Mouse (Mus musculus) gastrocnemius, postnatal 14 days (tissue): ENCODE data around the gene Wdr53. TPM values are rescaled to one million over a fixed set of nuclear protein-coding genes. Genes with fewer than 3 reads are reported as not detected.
"Not testable (repeated sequence)": the region's sequence is repeated elsewhere in the genome, so short reads cannot be mapped to it uniquely, and the experiment has no call there.

Experiments used
- DNase-seq: peaks from one replicate; pipeline ENCODE4 v3.0.0; 2021; ENCODE audit warnings: mixed read lengths
- intact Hi-C: fragments of 180-260 bp; cut with DNase I; formaldehyde crosslinking; loops from one replicate; pipeline ENCODE4 v1.15.1; 2025; ENCODE audit warnings: low total_unique reads
- long read RNA-seq, 2 experiments: library from polyadenylated mRNA; stranded (forward); transcript quantifications; one replicate each; pipeline ENCODE4 v2.0.0; 2021
- total RNA-seq, 2 experiments: library from RNA; stranded (reverse); gene quantifications; 2 replicates each; pipeline ENCODE4 v1.2.3; 2021

The Wdr53 gene
- 1 to 10 TPM; 5.1 to 5.6 TPM for total RNA-seq
- long read RNA-seq, experiment 1, transcript Wdr53-203 (3 exons, 832 nt) = major isoform, 5 of 6 reads
- long read RNA-seq, experiment 1, partial matches to known transcripts = 0 of 6 reads
- long read RNA-seq, experiment 1, other reads (novel, unspliced or antisense) = 0 of 6 reads
- long read RNA-seq, experiment 2, partial matches to known transcripts = 1 of 8 reads
- long read RNA-seq, experiment 2, other reads (novel, unspliced or antisense) = 1 of 8 reads

DNA sequence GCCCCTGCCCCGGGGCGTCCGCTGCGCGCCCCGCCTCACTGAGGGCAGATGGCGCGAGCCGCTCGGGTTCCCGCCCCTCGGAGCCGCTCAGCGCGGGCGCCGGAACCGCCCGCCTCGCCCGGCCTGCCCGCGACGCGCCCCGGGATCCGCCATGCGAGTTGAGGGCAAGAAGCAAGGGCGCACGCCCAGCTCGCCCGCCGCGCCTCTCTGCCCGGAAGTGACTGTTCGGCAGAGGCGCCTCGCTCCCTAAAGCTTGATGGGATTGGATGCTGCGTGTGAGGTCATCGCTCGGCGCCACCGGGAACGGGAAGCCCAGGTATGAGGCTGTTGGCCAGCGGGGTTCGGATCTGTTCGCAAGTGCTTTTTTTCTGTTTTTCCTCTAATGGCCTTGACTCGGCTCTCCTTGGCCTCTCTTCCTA lies at the start of gene Wdr53, which contains the start of gene Fbxo45:
Wdr53 (plus strand) TSS at position 276 of the 419 bp plus-strand sequence.
Fbxo45 (minus strand) TSS at position 207 of the 419 bp plus-strand sequence.
- intact Hi-C loops = no loop called here
- peak; percentile 98 for DNase-seq

DNA sequence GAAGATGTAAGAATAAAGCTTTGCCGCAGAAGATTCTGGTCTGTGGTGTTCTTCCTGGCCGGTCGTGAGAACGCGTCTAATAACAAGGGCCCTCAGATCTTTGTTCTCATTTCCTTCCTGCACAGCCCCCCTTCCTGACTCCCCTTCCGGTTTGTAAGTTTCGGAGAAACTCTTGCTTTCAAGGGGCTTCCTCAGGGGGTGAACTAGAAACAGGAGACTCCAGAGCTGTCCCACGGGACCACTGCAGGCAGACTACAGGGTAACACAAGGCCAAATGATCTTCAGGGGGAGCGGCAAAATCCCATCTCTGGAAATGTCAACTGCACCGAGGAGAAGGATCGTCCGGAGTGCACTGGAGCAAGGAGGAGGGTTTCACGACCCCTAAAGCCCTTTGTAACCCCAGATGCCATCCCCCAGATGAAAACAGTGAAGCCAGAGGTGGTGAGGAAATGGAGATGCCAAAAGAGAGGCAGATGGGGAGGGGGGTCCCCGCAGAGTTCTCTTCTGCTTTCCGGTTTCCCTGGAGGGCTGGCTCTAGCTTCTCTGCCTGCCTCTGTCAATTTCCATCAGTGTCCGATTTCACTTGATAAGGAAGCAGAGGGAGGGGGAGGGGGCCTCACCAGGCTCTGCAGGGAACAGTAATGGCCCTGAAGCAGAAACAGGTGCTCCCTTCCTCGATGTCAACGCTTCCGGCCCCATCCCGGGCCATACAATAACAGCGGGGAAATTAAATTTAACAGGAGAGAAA lies 46.6 kb upstream of the Wdr53 start:
- peak; percentile 41 for DNase-seq
- intact Hi-C loops = no loop called here

DNA sequence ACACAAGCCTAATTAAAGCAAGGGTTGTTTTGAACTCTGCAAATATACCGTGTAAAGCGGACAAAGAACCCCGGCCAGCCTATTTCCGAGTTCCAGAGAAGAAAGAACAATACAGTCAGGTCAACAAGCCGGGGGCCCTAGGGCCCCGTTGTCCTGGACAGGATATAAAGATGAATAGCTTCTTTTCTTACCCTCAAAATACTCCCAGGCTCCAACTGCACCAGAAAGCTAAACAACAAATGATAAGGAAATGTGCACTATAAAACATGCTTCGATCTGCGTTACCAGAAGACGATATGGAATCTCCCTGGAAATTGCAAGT lies 46.1 kb upstream of the Wdr53 start:
- intact Hi-C loops = no loop called here
- DNase-seq = no peak

DNA sequence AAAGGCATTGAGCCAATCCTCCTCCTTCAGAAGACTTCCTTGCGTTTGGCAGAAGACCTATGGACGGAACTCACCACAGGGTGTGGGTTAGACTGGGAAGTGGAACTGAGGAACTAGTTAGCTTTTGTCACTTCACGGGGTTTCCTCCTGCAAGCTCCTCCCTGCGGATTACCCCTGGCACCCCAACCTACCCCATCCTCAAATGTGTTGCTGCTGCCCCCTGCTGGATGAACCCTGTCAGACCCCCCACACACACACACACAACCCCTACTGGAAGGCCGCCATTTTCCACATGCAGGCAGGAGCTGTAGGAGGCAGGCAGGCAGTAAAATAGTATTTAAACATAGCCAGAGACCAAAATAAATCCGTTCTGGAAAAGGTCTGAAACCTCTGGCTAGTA lies 44.3 kb upstream of the Wdr53 start:
- DNase-seq = peak; percentile 66
- intact Hi-C loops = no loop called here

DNA sequence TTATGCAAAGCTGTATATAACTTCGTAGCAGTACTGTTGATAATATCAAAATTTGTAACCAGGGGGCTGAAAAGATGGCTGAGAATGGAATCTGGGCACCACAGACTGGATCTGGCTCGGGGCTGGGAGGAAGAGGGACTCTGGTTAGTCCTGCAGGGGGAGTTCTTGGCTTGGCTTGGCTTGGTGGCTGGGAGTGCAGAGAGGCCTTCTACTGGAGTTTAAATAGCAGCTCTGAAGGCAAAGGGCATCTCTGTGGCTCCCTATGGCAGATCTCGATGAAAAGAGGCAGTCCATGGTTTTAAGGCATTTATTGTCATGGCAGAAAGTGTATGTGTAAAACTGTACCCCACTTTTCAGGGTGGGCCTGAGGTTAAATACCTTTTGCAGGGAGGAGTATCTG lies 42.1 kb upstream of the Wdr53 start:
- no peak for DNase-seq
- intact Hi-C loops = no loop called here

DNA sequence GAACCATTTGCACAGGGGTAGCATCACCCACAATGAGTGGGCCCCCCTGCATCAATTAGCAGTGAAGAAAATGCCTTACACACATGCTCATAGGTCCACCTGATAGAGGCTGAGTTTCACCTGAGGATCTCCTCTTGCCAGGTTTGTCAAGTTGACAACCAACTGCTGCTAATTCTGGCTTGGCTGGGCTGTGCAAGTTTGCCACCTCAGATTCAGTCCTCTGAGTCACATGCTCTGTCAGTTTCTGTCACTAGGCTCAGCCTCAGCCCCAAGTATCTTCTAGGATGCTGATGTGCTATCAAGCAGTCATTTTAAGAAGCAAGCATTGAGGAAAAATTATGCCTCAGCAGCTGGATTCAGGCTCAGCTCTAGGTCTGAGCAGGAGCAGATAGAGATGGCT lies 32.9 kb upstream of the Wdr53 start:
- no peak for DNase-seq
- intact Hi-C loops = no loop called here

DNA sequence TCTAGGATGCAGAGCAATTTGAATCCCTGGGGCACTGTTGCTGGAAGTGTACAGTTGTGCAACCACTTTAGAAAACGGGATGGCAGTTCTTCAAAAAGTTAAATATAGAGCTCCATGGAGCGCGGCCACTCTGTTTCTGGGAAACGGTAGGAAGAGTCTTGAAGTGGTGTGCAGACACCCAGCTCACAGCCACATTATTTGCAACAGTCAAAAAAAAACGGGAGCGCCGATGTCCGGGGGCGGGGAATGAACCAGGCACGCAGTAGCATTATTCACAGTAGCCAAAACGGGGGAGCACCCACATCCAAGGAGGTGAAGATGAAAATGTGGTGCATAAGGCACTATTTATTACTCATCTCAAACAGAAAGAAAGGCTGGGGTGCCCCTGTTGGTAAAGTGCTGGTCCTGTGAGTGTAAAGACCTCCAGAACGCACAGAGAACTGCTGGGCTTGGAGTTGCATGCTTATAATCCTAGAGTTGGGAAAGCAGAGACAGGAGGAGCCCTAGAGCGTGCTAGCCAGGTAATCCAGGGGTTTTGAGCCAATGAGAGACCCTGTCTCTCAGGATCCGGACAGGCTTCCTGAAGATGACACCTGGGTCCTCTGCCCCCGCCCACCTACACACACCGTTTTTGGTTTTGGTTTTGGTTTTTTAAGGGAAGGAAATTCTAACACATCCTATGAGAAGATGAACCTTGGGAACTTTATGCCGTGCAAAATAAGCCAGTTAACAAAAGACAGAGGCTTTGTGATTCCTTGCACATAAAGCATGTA lies 32.0 kb upstream of the Wdr53 start:
- intact Hi-C loops = no loop called here
- DNase-seq = no peak

DNA sequence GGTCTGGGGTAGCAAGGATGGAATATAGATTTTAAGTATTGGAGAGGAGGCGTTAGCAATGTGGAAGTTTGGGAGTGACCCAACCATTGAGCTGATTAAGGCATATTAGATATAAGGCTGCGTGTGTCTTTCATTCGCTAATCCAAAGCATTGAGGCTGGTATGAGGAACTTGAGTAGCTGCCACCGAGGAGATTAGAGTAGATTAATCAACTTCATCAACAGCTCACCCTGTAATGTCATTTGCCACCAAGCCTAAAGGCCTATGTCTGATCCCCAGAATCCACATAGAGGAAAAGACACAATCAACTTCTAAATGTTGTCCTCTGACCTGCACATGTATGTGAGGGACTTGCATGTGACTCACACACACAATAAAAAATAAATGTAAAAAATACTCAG lies 25.2 kb upstream of the Wdr53 start:
- no peak for DNase-seq
- intact Hi-C loops = no loop called here

DNA sequence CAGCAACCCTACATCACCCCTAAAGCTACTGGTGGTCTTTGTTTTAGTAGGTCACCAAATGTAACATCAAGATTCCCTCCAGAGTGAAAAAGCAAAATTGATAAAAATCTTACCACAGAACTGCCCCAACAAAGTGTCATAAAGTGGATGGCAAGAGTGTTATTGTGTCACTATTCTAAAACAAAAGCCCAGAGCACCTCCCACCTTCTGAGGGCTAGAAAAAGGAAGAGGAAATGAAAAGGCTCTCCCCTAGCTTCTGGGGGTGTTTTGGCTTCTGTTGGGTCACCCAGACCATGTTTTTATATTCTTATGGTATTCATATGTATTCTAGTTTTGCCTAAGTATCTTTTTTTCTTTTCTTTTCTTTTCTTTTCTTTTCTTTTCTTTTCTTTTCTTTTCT lies 24.6 kb upstream of the Wdr53 start:
- no peak for DNase-seq

DNA sequence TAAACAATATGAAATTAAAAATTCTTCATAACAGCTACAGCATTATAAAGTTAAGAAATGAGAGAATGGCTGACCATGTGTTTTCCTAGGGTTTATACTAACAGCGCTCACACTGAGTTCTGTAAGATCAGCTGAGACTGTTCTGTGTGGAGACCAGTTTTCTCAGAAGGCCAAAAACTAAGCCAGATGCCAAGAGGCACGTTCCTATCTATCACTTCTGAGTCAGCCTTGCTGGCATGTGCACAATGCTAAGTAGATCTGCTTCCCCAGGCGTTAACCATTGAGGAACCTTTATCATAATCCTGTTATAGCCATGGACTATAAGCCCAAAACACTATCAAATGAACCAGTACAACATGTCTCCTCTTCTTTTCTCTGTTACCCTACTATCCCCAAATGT lies 15.0 kb upstream of the Wdr53 start:
- DNase-seq = not testable (repeated sequence)

More for the DNA sequence above, 24.6 kb upstream of the Wdr53 start:
- intact Hi-C loops = no loop called here

DNA sequence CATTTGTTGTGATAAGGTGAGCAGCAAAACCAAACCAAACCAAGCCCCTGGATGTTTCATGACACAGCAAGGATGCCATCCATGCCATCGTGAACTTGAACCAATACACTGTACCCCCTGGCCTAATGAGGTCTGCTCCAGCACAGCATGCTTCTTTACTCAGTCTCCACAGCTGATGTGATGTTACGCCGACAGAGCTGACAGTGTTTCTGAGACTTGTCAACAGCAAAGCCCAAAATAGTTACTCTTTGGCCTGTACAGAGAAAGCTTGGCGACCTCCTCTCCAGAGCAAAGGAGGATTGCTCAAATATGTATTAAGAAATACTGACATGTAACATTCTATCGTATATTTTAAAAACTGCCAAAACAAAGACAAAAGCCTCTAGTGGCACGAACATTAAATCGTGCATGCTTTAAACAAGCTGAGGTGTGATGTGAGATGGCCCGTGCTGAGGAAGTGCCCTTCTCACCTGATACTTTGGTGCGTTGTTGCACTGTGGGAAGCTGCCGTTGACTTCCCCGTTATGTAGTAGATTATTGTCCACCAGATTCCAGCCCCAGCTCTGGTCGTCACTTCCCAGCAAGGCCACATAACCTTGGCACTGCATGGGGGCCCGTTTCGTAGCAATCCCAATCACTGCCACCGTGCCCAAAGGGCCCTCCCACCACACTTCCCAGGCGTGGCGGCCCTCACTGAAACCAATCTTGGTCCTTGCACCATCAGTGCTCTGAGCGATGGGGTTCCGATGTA lies 8.9 kb upstream of the Wdr53 start:
- no peak for DNase-seq
- intact Hi-C loops = no loop called here

More for the DNA sequence above, 15.0 kb upstream of the Wdr53 start:
- intact Hi-C loops = not testable (repeated sequence)

DNA sequence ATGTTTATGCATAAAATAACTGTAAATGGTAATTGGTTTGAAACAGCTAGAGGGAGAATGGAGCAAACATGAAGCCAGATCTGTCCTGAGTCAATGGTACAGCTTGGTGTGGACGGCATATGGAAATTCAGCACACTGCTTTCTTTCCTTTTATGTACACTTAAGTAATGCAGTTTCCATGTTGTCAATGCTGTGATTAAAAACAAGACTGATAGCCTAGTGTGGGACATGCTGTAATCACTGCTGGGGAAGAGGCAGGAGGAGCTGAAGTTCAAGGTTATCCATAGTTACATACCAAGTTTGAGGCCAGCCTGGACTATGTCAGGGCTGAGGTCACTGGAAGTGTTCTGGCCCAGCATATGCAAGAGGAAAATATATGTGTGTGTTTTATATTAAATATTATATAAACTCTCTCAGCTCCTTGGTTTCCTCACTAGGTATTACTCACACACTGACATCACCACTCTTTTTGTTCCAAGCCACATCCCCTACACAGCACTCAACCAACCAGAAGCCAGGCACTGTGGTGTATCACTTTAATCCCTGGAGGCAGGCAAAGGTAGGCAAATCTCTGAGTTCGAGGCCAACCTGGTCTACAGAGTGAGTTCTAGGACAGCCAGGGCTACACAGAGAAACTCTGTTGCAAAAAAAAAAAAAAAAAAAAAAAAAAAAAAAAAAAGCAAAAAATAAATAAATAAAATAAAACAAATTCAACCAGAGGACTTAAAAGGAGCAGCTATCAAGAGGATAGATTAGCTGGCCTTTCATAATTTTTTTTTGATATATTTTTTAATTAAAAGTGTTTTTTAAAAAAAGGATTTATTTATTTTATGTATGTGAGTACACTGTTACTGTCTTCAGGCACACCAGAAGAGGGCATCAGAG lies 7.4 kb upstream of the Wdr53 start:
- DNase-seq = no peak
- intact Hi-C loops = no loop called here

DNA sequence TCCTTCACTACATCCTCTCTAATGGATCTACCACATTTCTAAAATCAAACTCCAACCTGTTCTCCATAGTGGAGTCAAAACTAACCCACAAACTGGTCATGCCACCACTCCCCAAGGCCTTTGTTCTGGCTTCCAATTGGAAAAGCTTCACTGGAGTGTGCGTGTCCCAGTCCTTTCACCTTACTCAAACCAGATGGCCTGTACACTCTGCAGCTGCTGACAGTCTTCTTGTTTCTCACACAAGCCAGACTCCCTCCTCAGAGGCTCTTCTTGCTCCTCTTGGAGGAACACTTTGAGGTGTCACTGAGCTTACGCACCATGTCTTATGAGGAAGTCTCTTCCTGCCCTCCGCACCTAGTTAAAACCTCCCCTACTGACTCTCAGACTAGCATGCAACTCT lies 3.1 kb upstream of the Wdr53 start:
- intact Hi-C loops = no loop called here
- no peak for DNase-seq

DNA sequence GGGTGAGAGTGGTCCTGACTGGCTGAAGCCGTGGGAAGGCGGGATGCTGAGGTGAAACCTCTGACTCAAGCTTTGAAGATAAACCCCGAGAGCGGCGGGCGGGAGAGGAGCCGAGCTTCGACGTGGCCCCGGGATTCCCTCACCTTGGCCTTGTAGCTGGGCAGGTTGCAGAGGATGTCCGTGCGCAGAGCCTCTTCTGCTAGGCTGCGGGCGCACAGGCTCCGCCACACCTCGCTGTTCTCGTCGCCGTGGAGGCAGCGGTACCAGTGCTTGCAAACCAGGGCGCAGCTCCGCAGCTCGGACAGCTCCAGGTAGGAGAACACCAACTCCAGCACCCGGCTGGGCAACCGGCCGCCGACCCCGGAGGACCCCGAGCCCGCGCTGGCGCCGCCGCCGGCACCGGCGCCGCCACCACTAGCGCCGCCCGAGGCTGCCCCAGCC lies 656 bp upstream of the Wdr53 start:
- DNase-seq = no peak
- intact Hi-C loops = no loop called here

DNA sequence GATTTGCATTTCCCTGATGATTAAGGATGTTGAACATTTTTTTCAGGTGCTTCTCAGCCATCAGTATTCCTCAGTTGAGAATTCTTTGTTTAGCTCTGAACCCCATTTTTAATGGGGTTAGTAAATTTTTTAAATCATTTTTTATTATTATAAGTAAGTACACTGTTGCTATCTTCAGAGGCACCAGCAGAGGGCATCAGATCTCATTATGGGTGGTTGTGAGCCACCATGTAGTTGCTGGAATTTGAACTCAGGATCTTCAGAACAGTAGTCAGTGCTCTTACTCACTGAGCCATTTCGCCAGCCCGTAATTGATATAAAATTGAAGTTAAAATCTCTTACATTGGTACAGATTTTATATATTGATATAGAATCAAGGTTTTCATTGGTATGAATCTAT lies 17.2 kb downstream of the Wdr53 start:
- DNase-seq, intact Hi-C loops: not testable (repeated sequence)

DNA sequence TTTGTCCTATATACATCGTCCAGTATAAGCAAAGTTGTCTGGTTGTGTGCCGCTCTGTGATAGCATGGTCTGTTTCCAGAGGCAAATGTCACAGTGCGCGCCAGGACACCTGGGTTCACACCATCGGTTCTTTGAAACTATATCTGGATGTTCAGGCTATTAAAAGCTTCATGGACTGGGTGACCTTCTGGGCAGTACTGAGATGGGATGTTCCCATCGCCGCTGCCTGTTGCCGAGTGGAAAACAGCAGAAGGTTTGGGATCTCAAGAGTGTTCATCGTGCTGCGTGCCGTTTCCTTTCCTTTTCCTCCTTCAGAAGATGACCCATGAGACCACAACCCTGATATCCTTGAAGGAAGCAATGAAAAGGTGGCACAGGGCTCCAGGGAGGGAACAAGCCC lies 24.3 kb downstream of the Wdr53 start, which contains the start of gene Smco1:
Smco1 (plus strand) TSS at position 178 of the 400 bp plus-strand sequence.
- intact Hi-C loops = no loop called here
- peak; percentile 30 for DNase-seq

DNA sequence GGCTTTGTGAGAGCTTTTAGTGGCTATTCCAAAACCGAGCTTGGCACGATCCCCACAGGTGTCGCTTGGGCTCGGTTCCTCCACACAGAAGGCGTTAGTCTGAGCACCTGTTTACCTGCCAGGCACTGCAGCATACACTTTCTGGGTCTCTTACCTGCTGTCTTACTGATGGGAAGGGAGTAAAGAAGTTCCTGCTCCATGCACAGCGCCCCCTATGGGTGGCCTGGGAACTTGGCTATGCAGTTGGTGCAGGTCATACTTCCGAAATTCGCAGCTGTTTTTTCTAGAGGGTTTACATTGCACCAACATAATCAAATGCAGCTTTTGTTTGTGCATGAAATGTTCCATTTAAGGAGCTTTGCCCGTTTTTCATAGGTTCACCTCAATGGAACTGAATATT lies 26.3 kb downstream of the Wdr53 start:
- DNase-seq = no peak
- intact Hi-C loops = no loop called here

DNA sequence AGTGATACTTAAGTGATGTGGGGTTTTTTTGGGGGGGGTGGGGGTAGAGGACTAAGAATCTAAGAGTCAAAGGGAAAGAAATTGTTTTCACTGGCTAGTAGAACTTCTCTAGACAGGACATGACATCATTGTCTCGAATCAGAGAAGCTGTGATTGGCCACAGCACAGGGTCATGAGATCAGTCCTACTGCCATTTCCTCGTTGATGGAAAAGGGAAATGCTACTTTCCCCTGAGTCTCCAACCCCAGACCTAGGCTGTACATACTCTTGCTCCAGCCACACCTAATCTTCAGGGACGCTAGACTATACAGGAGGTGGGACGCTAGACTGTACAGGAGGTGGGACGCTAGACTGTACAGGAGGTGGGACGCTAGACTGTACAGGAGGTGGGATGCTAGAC lies 28.0 kb downstream of the Wdr53 start:
- intact Hi-C loops = no loop called here
- DNase-seq = no peak

DNA sequence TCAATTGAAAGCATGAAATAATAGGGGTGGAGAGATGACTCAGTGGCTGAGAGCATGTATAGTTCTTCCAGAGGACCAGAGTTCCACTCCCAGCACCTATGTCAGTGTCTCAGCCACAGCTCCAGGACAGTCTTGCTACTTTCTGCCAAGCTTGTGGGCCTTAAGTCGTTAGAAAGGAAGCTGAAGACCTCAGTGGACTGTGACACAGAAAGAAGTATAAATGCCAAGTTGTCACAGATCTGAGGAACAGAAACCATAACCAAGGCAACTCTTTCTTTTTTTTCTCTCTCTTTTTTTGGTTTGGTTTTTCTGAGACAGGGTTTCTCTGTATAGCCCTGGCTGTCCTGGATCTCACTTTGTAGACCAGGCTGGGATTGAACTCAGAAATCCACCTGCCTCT lies 28.8 kb downstream of the Wdr53 start:
- intact Hi-C loops = no loop called here
- no peak for DNase-seq
